Mouse (Mus musculus): ENCODE measurements at regions not wholly inside any gene's neighbourhood (a gene's known extent, or its start where the extent isn't known, plus 50 kb on each side); places are given as distances from the start of the nearest gene placed in this dataset.

DNA sequence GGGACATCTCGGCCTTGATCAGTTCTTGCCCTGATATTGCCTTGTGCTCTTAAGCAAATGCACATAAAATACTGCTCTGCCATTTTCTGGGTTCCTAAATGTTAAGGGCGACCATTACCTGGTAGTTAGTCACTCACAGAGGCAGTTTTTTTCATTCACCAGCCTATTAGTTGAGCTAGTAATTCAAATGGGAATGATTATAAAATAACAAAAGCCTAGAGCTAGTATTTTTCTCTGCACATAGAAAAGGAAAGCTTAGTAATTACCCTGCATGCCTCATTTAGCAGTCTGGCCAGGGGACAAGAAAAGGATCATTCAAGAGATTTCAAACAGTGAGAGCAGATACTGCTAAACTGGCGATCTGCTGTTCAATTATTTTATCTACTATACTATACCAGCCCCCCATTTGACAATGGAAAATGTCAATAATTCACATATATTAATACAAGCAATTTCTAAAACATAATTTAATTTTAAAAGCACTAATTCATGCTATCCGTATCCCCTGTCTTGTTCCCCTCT, 645.1 kb downstream of the Pdha2 start:
- no peak for DNase-seq (ENCODE audit: low spot score in 2 of 2)

DNA sequence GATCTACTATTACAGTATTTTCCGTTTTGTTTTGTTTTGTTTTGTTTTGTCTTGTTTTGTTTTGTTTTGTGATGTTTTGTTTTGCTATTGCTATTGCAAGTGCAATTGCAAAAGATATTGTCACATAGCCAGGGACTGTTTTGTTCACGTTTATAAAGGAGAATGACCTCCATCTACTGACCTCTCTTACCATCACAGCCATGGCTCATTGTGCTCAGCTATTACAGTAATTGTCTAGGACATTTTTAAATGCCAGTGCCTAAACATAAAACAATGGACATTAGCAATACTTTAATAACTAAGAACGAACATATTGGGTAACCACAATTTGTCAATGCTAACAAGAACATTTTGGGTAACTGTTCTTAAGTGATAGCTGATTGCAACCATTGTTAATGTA, 657.4 kb downstream of the Pdha2 start:
- no peak for DNase-seq (ENCODE audit: low spot score in 2 of 2)

DNA sequence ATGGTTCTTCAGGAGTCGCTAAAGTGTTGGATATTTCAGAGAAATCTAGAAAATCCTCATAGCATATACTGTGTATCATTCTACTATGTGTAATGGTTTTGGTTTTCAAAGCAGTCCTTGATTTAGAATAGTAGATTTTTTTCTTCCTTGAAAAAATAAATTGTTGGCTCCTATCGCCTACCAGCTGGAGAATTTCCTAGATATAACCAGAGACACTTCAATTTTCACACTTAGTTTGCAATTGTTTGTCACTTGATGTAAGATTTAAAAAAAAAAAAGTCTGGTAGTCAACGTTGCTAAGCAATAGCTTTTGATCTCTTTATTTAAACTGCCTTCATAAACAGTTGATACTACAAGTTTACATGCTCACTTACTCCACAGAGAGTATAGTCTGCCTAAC, 663.7 kb downstream of the Pdha2 start:
- DNase-seq (ENCODE audit: low spot score in 2 of 2), result no peak

DNA sequence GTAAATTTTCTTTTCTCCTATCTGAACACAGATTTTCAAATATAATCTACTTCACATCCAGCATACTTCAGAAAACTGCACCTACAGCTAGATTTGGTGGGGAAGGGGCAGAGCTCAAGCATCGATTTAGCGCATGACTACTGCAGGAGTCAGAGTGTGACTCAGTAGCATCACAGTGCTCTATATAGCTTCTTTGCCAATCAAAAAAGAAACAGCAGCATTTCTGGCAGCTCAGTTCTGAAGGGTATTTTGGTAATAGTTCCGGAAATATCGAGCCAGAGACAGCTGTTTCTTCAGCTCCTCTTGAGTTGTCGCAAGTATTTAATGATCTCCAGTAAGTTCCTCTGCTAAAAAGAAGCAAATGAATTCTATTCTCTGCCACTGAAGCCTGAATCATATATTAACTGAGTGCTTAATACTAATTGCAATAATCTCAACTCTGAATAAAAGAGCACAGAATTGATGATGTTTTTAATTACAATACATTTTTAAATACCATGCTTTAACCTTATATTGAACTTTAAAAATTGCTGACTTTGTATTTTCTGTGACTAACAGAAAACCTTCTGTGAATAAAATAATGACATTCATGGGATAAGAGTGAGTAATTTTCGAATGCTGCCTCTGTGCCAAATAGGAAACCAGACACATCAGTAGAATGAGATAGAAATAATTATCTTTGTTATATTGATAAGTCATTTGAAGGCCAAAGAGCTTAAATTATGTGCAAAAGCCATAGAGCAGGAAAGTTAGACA, 680.2 kb downstream of the Pdha2 start:
- peak in 1 of 2 experiments; percentile 5 for DNase-seq (ENCODE audit: low spot score in 2 of 2)

DNA sequence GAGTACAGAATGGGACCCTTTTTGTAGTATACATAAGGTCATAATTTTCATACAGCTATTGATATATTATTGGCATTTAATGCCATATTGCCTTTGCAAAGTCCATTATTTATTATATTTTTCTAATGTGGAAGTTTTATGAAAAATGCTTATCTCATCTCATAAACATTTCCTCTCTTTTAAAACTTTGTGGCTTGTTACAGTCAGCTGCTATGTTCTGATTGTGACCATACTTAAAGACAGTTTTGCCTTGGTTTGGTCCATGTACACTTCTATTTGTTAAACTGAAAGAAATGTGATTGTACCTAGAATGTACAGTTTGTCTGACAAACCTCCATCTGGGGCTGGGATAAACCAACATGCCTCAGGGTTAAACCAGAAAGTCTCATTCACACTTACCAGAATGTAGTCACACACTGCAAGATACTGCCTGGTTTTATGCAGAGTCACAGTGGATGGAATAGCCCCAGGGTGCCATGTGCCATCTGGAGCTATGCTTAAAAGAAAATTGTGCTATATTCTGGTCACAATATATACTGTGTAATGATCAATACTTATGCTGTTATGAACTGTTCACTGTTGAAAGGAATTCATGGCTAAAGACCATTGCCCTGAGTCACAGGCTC, 690.4 kb downstream of the Pdha2 start:
- DNase-seq (ENCODE audit: low spot score in 2 of 2), result no peak

DNA sequence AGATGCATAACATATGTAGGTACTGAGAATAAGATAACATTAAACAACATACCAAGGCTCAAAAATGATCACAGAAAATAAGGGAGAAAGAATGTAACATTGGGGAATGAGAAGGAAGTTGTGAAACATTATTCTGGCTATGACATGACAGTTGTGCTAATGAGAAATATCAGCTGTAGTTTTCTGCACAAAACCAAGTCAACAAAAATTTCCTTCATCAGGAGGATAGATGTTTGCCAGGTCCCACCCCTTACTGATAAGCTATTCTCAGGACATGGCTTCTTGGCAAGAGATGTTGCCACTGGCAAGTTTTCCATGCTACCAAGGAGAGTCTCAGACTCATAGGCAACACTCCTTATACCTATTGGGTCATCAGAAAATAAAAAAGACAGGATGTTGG, 701.3 kb downstream of the Pdha2 start:
- no peak for DNase-seq (ENCODE audit: low spot score in 2 of 2)

DNA sequence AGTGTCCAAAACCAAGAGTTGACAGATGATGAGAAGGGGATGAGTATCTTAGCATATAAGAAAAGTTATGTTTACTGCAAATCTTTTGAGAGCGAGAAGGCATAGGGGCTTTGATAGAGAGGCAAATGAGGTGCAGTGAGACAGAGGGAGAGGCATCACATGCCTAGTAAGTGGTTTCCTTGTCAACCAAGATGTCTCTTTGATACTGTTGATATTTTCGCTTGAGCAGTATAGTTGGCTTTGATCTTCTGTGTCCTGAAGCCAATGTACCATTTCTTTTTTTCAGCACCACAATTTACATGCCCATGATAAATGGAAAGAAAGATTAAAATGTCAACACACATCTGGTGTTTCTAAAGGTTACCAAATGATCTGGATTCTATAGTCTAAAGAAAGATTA, 702.1 kb downstream of the Pdha2 start:
- DNase-seq (ENCODE audit: low spot score in 2 of 2), result no peak

DNA sequence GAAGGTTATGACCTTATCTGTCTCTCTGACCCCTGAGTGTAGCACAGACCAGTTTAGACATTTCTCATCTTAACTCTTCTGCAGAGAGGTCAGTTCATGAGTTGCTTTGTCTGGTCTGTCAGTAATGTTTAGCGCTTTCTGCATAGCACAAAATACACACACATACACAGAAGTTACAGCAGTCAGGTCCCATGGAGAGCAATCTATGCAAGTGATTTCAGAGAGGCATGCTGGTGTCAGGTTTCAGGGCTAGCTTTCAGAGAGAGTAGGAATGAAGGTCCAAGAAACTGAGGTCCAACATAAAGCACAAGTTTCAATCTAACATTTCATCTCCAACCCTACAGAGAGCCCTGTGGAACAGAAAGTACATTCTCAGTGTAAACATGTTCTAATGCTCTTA, 718.0 kb downstream of the Pdha2 start:
- DNase-seq (ENCODE audit: low spot score in 2 of 2), result no peak

DNA sequence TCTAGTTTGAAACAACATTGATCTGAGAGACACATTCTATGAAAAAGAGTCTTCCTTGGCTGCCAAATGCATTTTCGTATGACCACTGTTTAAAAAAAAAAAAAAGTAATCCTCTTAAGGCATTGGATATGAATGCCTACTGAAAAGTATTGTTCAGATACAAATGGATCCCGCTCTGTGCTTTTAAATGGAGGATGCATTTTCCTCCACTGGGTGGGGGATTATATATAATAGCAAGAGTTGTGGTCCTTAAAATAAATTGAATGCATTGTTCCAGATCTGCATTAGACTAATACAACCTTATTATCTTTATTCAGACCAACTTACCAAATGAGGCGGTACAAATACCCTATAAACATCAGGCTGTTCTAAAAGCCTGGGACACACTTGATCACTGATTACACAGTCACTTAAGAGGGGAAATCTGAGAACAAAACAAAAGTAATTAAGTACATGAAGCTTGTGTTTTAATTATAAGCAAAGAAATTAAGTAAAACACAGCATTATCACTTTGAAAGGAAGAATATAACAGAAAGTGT, 734.4 kb downstream of the Pdha2 start:
- no peak for DNase-seq (ENCODE audit: low spot score in 2 of 2)

DNA sequence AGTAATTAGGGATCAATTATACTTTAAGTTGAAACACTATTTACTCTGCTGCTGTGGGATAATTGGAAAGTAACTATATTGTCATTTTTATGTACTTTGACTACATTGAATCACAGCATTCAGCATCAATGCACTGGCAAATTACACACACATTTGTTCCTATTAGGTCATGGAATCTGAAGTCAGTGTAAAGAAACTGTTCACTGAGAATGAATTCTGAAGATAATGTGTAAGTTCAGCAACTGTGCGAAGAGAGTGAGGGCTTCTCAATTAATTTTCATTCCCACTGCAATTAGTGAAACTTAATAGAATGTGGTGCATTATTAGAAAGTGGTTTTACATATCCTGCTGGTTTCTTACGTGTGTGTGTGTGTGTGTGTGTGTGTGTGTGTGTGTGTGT, 735.6 kb downstream of the Pdha2 start:
- DNase-seq (ENCODE audit: low spot score in 2 of 2), result no peak

DNA sequence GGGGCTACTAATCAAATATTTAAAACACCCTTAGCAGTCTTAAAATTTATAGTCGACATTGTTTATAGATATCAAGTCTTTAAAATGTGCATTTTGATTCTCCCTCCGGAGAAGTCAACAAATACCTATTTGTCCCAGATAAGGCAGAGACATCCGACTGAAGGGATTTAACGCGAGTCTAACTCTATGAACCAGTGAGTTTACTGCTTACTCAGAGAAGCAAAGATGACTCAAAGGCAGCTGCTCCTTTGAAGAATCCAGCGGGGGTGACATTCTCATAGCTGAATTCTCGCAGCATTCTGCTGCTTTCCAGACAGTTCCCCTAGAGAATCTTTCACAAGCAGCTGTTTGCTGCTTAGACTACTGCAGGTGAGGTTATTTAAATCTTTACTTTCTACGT, 759.6 kb downstream of the Pdha2 start:
- DNase-seq (ENCODE audit: low spot score in 2 of 2), result no peak

DNA sequence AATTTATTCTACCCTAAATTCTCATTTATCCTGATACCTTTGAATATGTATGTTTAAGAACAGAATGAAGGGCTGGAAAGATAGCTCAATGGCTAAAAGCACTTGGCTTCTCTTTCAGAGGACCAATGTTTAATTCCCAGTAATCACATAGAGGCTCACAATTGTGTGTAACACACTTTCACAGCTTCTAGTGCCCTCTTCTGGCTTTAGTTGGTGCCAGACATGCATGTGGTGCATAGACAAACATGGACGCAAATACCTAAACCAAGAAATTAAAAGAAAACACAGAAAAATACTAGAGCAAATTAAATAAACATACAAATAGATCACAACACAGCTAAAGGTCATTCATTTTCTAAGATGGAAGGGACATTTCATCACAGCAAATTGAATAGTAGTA, 761.0 kb downstream of the Pdha2 start:
- no peak for DNase-seq (ENCODE audit: low spot score in 2 of 2)

DNA sequence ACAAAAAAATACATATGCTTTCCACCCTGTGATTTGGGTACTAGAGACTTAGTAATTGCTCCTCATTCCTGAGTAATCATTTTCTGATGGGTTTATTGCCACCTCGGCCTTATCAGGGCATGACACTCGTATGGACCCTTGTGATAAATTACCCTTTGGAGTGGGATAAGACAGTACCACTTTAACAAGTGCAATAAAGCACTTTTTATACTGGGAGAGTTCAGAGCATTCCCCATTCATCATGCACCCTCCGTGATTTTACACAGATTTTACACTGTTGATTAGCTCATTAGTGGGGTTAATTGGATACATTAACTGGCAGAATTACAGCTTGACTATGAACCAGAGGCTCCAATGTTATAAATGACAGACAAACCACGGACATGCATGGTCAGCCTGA, 802.9 kb downstream of the Pdha2 start:
- no peak for DNase-seq (ENCODE audit: low spot score in 2 of 2)

All from frontal cortex, postnatal 10 days (tissue).